Mouse (Mus musculus): ENCODE measurements around the gene Arhgap8. TPM values are rescaled to one million over a fixed set of nuclear protein-coding genes. Genes with fewer than 3 reads are reported as not detected.

Arhgap8 gene
- total and polyA plus RNA-seq, 3 experiments, result not detected

DNA sequence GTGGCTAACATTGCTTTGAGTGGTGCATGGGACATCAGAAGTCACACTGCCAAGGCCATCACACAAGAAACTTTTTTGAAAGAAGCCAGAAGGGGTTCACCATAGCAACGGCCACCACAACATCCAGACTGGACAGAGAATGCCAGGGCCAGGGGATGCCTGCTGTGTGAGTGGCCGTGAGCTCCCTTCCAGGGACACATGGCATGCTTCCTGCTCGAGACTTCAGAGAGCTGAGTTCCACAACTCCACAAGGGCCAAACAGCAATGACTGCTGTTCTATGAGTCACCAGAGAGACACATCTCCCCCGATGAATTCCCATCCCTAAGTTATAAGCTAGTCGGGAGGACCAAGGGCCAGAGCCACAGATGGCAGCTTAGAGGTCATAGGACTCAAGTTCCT is 91.3 kb downstream of the Arhgap8 start:
- Histone ChIP-seq H3K9ac (ENCODE audit: control insufficient read depth, low read depth, low read length, poor library complexity, severe bottlenecking) (no peak overlapping the region), H3K27ac (ENCODE audit: control insufficient read depth, low read depth, low read length) (no peak overlapping the region), H3K4me1 (ENCODE audit: control insufficient read depth in 1 of 2, insufficient read depth in 2 of 2, low read length in 2 of 2) (no peaks in the 10 kb centered on the region), H3K9me3 (replicated peaks; ENCODE audit: insufficient read depth, low read length) (no peaks in the 10 kb centered on the region), H3K27me3 (ENCODE audit: control insufficient read depth in 1 of 2, insufficient read depth in 2 of 2, low read length in 2 of 2) (no peaks in the 10 kb centered on the region), H3K36me3 (ENCODE audit: control insufficient read depth in 1 of 2, insufficient read depth in 2 of 2, low read length in 2 of 2) (no peaks in the 10 kb centered on the region), H3K79me2 (ENCODE audit: control insufficient read depth, insufficient read depth, low read length, poor library complexity) (0 out of 2 replicates have a peak, but pooled peaks cover 2% of the 10 kb centered on the region), H3K4me3 (ENCODE audit: control insufficient read depth in 1 of 2, insufficient read depth in 1 of 2, low read depth in 2 of 2, low read length in 2 of 2) (no peak overlapping the region)
- TF ChIP-seq POLR2AphosphoS5 (IDR thresholded peaks at IDR 0.05; ENCODE audit: borderline replicate concordance, low read depth, low read length) (no peak), MAFK (IDR thresholded peaks at IDR 0.05; ENCODE audit: borderline replicate concordance, low read depth, low read length) (no peak), POLR2A (IDR thresholded peaks at IDR 0.05; ENCODE audit: control insufficient read depth in 1 of 2, insufficient read depth in 1 of 2, low read depth in 1 of 2, low read length in 2 of 2, poor library complexity in 1 of 2) (no peak), ZKSCAN1 (IDR thresholded peaks at IDR 0.05; ENCODE audit: low read depth, low read length) (no peak), BHLHE40 (IDR thresholded peaks at IDR 0.05; ENCODE audit: borderline replicate concordance, low read depth, low read length) (no peak), GATA1 (IDR thresholded peaks at IDR 0.05; ENCODE audit: low read depth, low read length) (no peak), MEF2A (IDR thresholded peaks at IDR 0.05; ENCODE audit: extremely low read depth, insufficient replicate concordance, low read depth, low read length, poor library complexity, severe bottlenecking) (no peak), TCF12 (IDR thresholded peaks at IDR 0.05; ENCODE audit: low read depth, low read length) (no peak), RAD21 (IDR thresholded peaks at IDR 0.05; ENCODE audit: low read depth, low read length) (no peak), MAX (IDR thresholded peaks at IDR 0.05; ENCODE audit: low read length) (no peak), ZMIZ1 (IDR thresholded peaks at IDR 0.05; ENCODE audit: low read depth, low read length) (no peak), MXI1 (IDR thresholded peaks at IDR 0.05; ENCODE audit: low read depth, low read length) (no peak), NELFE (IDR thresholded peaks at IDR 0.05; ENCODE audit: low read depth, low read length) (no peak), SMC3 (IDR thresholded peaks at IDR 0.05; ENCODE audit: low read depth, low read length) (no peak), CHD2 (IDR thresholded peaks at IDR 0.05; ENCODE audit: low read length) (no peak)
- DNase-seq (ENCODE audit: low read depth, low spot score), result no peak

DNA sequence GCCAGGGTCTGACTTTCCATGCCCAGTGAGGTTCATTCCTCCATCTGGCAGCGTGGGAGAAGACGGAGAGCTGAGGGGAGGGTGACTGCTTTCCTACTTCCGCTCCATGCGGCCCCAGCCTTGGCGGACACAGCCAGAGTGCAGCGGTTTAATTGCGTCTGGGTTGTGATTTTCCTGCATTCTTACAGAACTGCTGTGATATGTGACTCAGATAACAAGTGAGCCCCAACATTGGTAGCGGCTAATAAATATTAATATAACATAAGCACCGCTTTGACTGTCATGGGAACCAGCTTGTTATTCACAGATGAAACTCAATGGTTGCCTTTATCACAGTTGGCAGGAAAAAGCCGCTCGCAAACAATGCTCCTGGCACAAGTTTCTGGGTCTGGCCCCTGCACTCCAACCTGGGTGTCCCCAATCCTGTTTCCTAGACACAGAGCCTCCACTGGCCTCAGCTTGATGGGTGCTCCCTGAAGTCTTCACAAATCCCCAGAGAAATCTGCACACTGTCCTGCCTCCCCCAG is 93.0 kb downstream of the Arhgap8 start:
- TF ChIP-seq SIN3A (IDR thresholded peaks at IDR 0.05; ENCODE audit: low read length), result no peak
- no peak for TF ChIP-seq USF2 (IDR thresholded peaks at IDR 0.05; ENCODE audit: borderline replicate concordance in 1 of 2, insufficient read depth in 1 of 2, low read depth in 1 of 2, low read length in 2 of 2)
- TF ChIP-seq POLR2AphosphoS5 (IDR thresholded peaks at IDR 0.05; ENCODE audit: borderline replicate concordance, low read depth, low read length), result no peak
- TF ChIP-seq JUND (IDR thresholded peaks at IDR 0.05; ENCODE audit: low read depth, low read length), result no peak
- no peak for TF ChIP-seq MAX (IDR thresholded peaks at IDR 0.05; ENCODE audit: low read length)
- no peak for TF ChIP-seq ZMIZ1 (IDR thresholded peaks at IDR 0.05; ENCODE audit: low read depth, low read length)
- TF ChIP-seq BHLHE40 (IDR thresholded peaks at IDR 0.05; ENCODE audit: borderline replicate concordance, low read depth, low read length), result no peak
- TF ChIP-seq TBP (IDR thresholded peaks at IDR 0.05; ENCODE audit: low read depth, low read length), result no peak
- TF ChIP-seq CHD2 (IDR thresholded peaks at IDR 0.05; ENCODE audit: low read length), result no peak
- H3K9me3 ChIP-seq (replicated peaks; ENCODE audit: insufficient read depth, low read length), result no peaks in the 10 kb centered on the region
- H3K9ac ChIP-seq (ENCODE audit: control insufficient read depth, low read depth, low read length, poor library complexity, severe bottlenecking), result no peak overlapping the region
- no peaks in the 10 kb centered on the region for H3K27me3 ChIP-seq (ENCODE audit: control insufficient read depth in 1 of 2, insufficient read depth in 2 of 2, low read length in 2 of 2)
- no peaks in the 10 kb centered on the region for H3K4me1 ChIP-seq (ENCODE audit: control insufficient read depth in 1 of 2, insufficient read depth in 2 of 2, low read length in 2 of 2)
- no peak for DNase-seq (ENCODE audit: low read depth, low spot score)
- no peak overlapping the region for H3K27ac ChIP-seq (ENCODE audit: control insufficient read depth, low read depth, low read length)
- no peak overlapping the region for H3K4me3 ChIP-seq (ENCODE audit: control insufficient read depth in 1 of 2, insufficient read depth in 1 of 2, low read depth in 2 of 2, low read length in 2 of 2)
- H3K36me3 ChIP-seq (ENCODE audit: control insufficient read depth in 1 of 2, insufficient read depth in 2 of 2, low read length in 2 of 2), result no peaks in the 10 kb centered on the region
- H3K79me2 ChIP-seq (ENCODE audit: control insufficient read depth, insufficient read depth, low read length, poor library complexity), result 0 out of 2 replicates have a peak, but pooled peaks cover 3% of the 10 kb centered on the region

Data from MEL (cell line).